Comparison of ENCODE assay signal across 18 mouse cellular contexts in the genomic region with DNA sequence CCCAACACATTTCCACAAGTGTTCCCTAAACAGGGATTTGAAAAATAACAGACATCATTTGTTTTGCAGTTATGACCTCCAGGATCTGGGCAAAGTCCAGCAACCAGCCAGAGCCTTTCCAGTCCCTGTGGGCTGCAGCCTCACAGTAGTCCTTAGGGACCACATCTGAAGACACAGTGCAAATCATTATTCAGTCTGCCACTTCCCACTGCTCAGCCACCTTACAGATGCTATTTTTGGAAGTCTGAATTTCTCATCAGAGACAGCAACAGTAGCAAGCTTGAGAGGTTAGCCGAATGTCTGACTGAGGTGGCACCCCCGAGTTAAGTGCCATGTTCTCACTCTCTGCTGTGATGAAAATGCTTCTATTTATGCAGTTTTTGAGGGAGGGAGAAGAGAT. TPM values are rescaled to one million over a fixed set of nuclear protein-coding genes. Genes with fewer than 3 reads are reported as not detected.
DNase-seq lines count a peak whose midpoint lies in the region; ATAC-seq and TF ChIP-seq lines count a peak whose summit lies in the region.
"Had no signal": no experiment of that assay in that cellular context is flagged by ENCODE, and none has a peak within 500 bp of the region (broad histone marks: within the 10 kb centered on the region; RNA-seq: fewer than 3 reads in every experiment).

No protein-coding gene starts in this region.

- no peak for TF ChIP-seq CTCF in layer of hippocampus, adult 2 months (conservative IDR thresholded peaks at IDR 0.05)

- no peak for ATAC-seq in heart, embryonic 14.5 days (ENCODE audit: insufficient number of reproducible peaks, insufficient read depth, low FRiP score, low read depth)
- no peak for ATAC-seq in hindbrain, embryonic 16.5 days
- ATAC-seq: liver, embryonic 12.5 days; midbrain, embryonic 13.5 days had no signal

- no peaks in the 10 kb centered on the region for H3K27me3 ChIP-seq in heart, embryonic 14.5 days (ENCODE audit: control insufficient read depth, insufficient read depth, low read length)
- no peaks in the 10 kb centered on the region for H3K27me3 ChIP-seq in hindbrain, embryonic 16.5 days (replicated peaks; ENCODE audit: control insufficient read depth, insufficient read depth, low read length)
- H3K27me3 ChIP-seq: hindbrain, embryonic 13.5 days; limb, embryonic 12.5 days; liver, embryonic 12.5 days; lung, embryonic 15.5 days; midbrain, embryonic 13.5 days; neural tube, embryonic 12.5 days had no signal

- peak overlapping the region; percentile 32; the same call in 1 of the 2 replicates for H3K27ac ChIP-seq in layer of hippocampus, adult 2 months
- H3K27ac ChIP-seq in heart, embryonic 14.5 days (replicated peaks in 1 of 2; ENCODE audit: control insufficient read depth in 1 of 2, insufficient read depth in 1 of 2, low read depth in 2 of 2, low read length in 2 of 2), result peak overlapping the region; percentile 56 to 67
- no peak overlapping the region for H3K27ac ChIP-seq in hindbrain, embryonic 16.5 days (ENCODE audit: low read depth, low read length)
- H3K27ac ChIP-seq: forebrain, embryonic 10.5 days; hindbrain, embryonic 13.5 days; limb, embryonic 12.5 days; liver, embryonic 12.5 days; lung, embryonic 15.5 days; midbrain, embryonic 13.5 days; neural tube, embryonic 12.5 days had no signal

- no peak overlapping the region for H3K4me3 ChIP-seq in layer of hippocampus, adult 2 months
- no peak overlapping the region for H3K4me3 ChIP-seq in heart, embryonic 14.5 days (ENCODE audit: control insufficient read depth in 1 of 2, insufficient read depth in 1 of 2, low read depth in 1 of 2, low read length in 2 of 2)
- no peak overlapping the region for H3K4me3 ChIP-seq in hindbrain, embryonic 16.5 days (ENCODE audit: low read length)
- H3K4me3 ChIP-seq: forebrain, embryonic 10.5 days; hindbrain, embryonic 13.5 days; limb, embryonic 12.5 days; liver, embryonic 12.5 days; lung, embryonic 15.5 days; midbrain, embryonic 13.5 days; neural tube, embryonic 12.5 days had no signal

- H3K36me3 ChIP-seq in heart, embryonic 14.5 days (ENCODE audit: control insufficient read depth, insufficient read depth, low read length), result no peaks in the 10 kb centered on the region
- no peaks in the 10 kb centered on the region for H3K36me3 ChIP-seq in hindbrain, embryonic 16.5 days (ENCODE audit: control insufficient read depth, insufficient read depth, low read length)
- H3K36me3 ChIP-seq: forebrain, embryonic 10.5 days; hindbrain, embryonic 13.5 days; limb, embryonic 12.5 days; liver, embryonic 12.5 days; lung, embryonic 15.5 days; midbrain, embryonic 13.5 days; neural tube, embryonic 12.5 days had no signal

- peaks cover 14 to 16% of the 10 kb centered on the region in 2 experiments for H3K4me1 ChIP-seq in heart, embryonic 14.5 days (ENCODE audit: control insufficient read depth in 2 of 2, insufficient read depth in 2 of 2, low read length in 2 of 2)
- no peaks in the 10 kb centered on the region for H3K4me1 ChIP-seq in hindbrain, embryonic 16.5 days (ENCODE audit: control insufficient read depth, insufficient read depth, low read depth, low read length)
- H3K4me1 ChIP-seq: forebrain, embryonic 10.5 days; hindbrain, embryonic 13.5 days; liver, embryonic 12.5 days; midbrain, embryonic 13.5 days; neural tube, embryonic 12.5 days had no signal

- peak; percentile 36 to 56 for DNase-seq in heart, adult 18-20 months
- no peak for DNase-seq in heart, postnatal 4 days
- DNase-seq in layer of hippocampus, adult 2 months (ENCODE audit: low spot score in 2 of 2), result no peak
- DNase-seq in layer of hippocampus, adult 11-12 months (ENCODE audit: low spot score), result no peak
- peak; percentile 69 for DNase-seq in brain, adult 2 months (ENCODE audit: low read depth, low spot score)
- DNase-seq: adrenal gland, postnatal 25 days; cerebellum, adult 8-10 months; kidney, adult 8-10 months; thymus, postnatal 25 days had no signal

- no peak overlapping the region for H3K9ac ChIP-seq in heart, embryonic 14.5 days (ENCODE audit: low read length)
- no peak overlapping the region for H3K9ac ChIP-seq in hindbrain, embryonic 16.5 days (ENCODE audit: low read depth, low read length)
- H3K9ac ChIP-seq: hindbrain, embryonic 13.5 days; limb, embryonic 12.5 days; liver, embryonic 12.5 days; lung, embryonic 15.5 days; midbrain, embryonic 13.5 days; neural tube, embryonic 12.5 days had no signal

- 31% methylated on average over 2 of the region's 2 CpGs for WGBS in heart, embryonic 14.5 days
- 74% methylated on average over 2 of the region's 2 CpGs for WGBS in hindbrain, embryonic 16.5 days

- no peaks in the 10 kb centered on the region for H3K9me3 ChIP-seq in heart, embryonic 14.5 days (ENCODE audit: control insufficient read depth, low read length)
- no peaks in the 10 kb centered on the region for H3K9me3 ChIP-seq in hindbrain, embryonic 16.5 days (ENCODE audit: control insufficient read depth, low read length)
- H3K9me3 ChIP-seq: forebrain, embryonic 10.5 days; hindbrain, embryonic 13.5 days; limb, embryonic 12.5 days; lung, embryonic 15.5 days; midbrain, embryonic 13.5 days; neural tube, embryonic 12.5 days had no signal

- no peak overlapping the region for H3K4me2 ChIP-seq in heart, embryonic 14.5 days (ENCODE audit: low read length)
- no peak overlapping the region for H3K4me2 ChIP-seq in hindbrain, embryonic 16.5 days (ENCODE audit: low read length)
- H3K4me2 ChIP-seq: hindbrain, embryonic 13.5 days; limb, embryonic 12.5 days; liver, embryonic 12.5 days; lung, embryonic 15.5 days; midbrain, embryonic 13.5 days; neural tube, embryonic 12.5 days had no signal

RNA-seq across cellular contexts. Expression of a gene that starts 15.3 kb away (rescaled TPM):
- total RNA-seq in heart, adult 18-20 months (2021), result 10 to 100 TPM; 11.9 to 13.4 TPM
- total RNA-seq in heart, postnatal 4 days (2021), result under 1 TPM; 0.63 to 0.71 TPM
- under 1 TPM; 0.15 to 0.17 TPM for total RNA-seq in layer of hippocampus, adult 2 months (2021)
- 0.15 and 0.42 TPM in 2 replicates for polyA plus RNA-seq in heart, embryonic 14.5 days (2014; fragmentation: Nextera tagmentation; extraction: Ambion mirVana)
- 0.12 and 0.16 TPM in 2 replicates for polyA plus RNA-seq in hindbrain, embryonic 16.5 days (2015; fragmentation: Nextera tagmentation; extraction: Ambion mirVana)

Comparison
In these comparisons a context has a peak if more than half of its experiments do, and no peak if none do; other contexts are left out.
1. DNase-seq: peak in heart, adult 18-20 months (2 of 2) and brain, adult 2 months (single experiment); none in heart, postnatal 4 days (single experiment), layer of hippocampus, adult 2 months (0 of 2) and layer of hippocampus, adult 11-12 months (single experiment).
2. RNA of a gene that starts 15.3 kb away (total RNA-seq): 11.9 to 13.4 TPM in heart, adult 18-20 months; 0.63 to 0.71 TPM in heart, postnatal 4 days and 0.15 to 0.17 TPM in layer of hippocampus, adult 2 months; every median in the first group is over 4 times any median in the second.